Mouse (Mus musculus) hindbrain, embryonic 11.5 days (tissue): ENCODE data around the gene Ranbp3. TPM values are rescaled to one million over a fixed set of nuclear protein-coding genes. Genes with fewer than 3 reads are reported as not detected.

ENCODE experiments used
- ATAC-seq: fragments of 200-750 bp; cut with Nextera tagmentation; 2 replicates; pipeline ENCODE4 v1.8.0; 2017; ENCODE audit warnings: mild to moderate bottlenecking, moderate TSS enrichment, moderate library complexity; ENCODE audit not compliant: low FRiP score
- DNase-seq: peaks from one replicate; pipeline ENCODE4 v3.0.0-alpha.2; 2015; ENCODE audit warnings: low spot score
- H3K27ac ChIP-seq: fragments of 300-500 bp; sonication (generic); 2 replicates; pipeline ENCODE4 v1.5.1; 2014; ENCODE audit warnings: mild to moderate bottlenecking, low read depth, low read length
- H3K27me3 ChIP-seq: fragments of 300-500 bp; sonication (generic); 2 replicates; pipeline ENCODE4 v1.6.1; 2014; ENCODE audit warnings: mild to moderate bottlenecking, low read length, moderate library complexity, mixed read lengths; ENCODE audit not compliant: control insufficient read depth, insufficient read depth
- H3K36me3 ChIP-seq: fragments of 300-500 bp; sonication (generic); 2 replicates; pipeline ENCODE4 v1.6.1; 2014; ENCODE audit warnings: mild to moderate bottlenecking, low read length, moderate library complexity, mixed read lengths; ENCODE audit not compliant: control insufficient read depth, insufficient read depth
- H3K4me1 ChIP-seq: fragments of 300-500 bp; sonication (generic); replicated peaks from 2 replicates; pipeline ENCODE4 v1.6.1; 2014; ENCODE audit warnings: low read length, mixed read lengths; ENCODE audit not compliant: control insufficient read depth, insufficient read depth
- H3K4me2 ChIP-seq: fragments of 300-500 bp; sonication (generic); replicated peaks from 2 replicates; pipeline ENCODE4 v1.6.1; 2014; ENCODE audit warnings: mild to moderate bottlenecking, low read depth, low read length
- H3K4me3 ChIP-seq: fragments of 300-500 bp; sonication (generic); 2 replicates; pipeline ENCODE4 v1.5.1; 2014; ENCODE audit warnings: low read depth, low read length
- H3K9ac ChIP-seq: fragments of 300-500 bp; sonication (generic); 2 replicates; pipeline ENCODE4 v1.6.1; 2014; ENCODE audit warnings: low read depth, low read length
- H3K9me3 ChIP-seq: fragments of 300-500 bp; sonication (generic); 2 replicates; pipeline ENCODE4 v1.6.1; 2016; ENCODE audit warnings: low read length; ENCODE audit not compliant: control insufficient read depth
- WGBS: fragments of 180-500 bp; shearing (Covaris S2); extraction: QIAGEN DNeasy Blood & Tissue Kit; methylation state at CpG from one replicate; pipeline ENCODE4 v1.1.7; 2014; 5-methylcytosine and 5-hydroxymethylcytosine counted together
- polyA plus RNA-seq: library from polyadenylated mRNA; unstranded; fragments of >200 nt; fragmentation: Nextera tagmentation; extraction: Ambion mirVana; gene quantifications from 2 replicates; pipeline ENCODE4 v1.2.1, GENCODE M21; 2014

The Ranbp3 gene
- polyA plus RNA-seq, 1 experiment from 2014 or later = 94.2 TPM

- WGBS = 94% methylated on average over 2 of the region's 2 CpGs
- H3K4me2 ChIP-seq = no peak overlapping the region
- ATAC-seq (no peak), DNase-seq (no peak)
- H3K9me3 ChIP-seq = no peaks in the 10 kb centered on the region
- no peak overlapping the region for H3K27ac ChIP-seq
- H3K9ac ChIP-seq = no peak overlapping the region
- H3K4me3 ChIP-seq = no peak overlapping the region
- H3K4me1 ChIP-seq = no peaks in the 10 kb centered on the region
- H3K36me3 ChIP-seq = 0 out of 2 replicates have a peak, but pooled peaks cover 8% of the 10 kb centered on the region
- no peaks in the 10 kb centered on the region for H3K27me3 ChIP-seq
Measured at GRCm38 (mm10) chr17:56684649-56685048, 11.6 kb downstream of the Ranbp3 start.

GRCm38 (mm10) chr17:56686801-56687200 lies 13.7 kb downstream of the Ranbp3 start:
- no peak overlapping the region for H3K4me3 ChIP-seq
- 0 out of 2 replicates have a peak, but pooled peaks cover 8% of the 10 kb centered on the region for H3K36me3 ChIP-seq
- no peak overlapping the region for H3K27ac ChIP-seq
- no peak overlapping the region for H3K4me2 ChIP-seq
- 92% methylated on average over 4 of the region's 4 CpGs for WGBS
- H3K9me3 ChIP-seq = no peaks in the 10 kb centered on the region
- no peak for ATAC-seq
- H3K4me1 ChIP-seq = no peaks in the 10 kb centered on the region
- DNase-seq = no peak
- no peak overlapping the region for H3K9ac ChIP-seq
- H3K27me3 ChIP-seq = no peaks in the 10 kb centered on the region

GRCm38 (mm10) chr17:56688045-56688444 lies 15.0 kb downstream of the Ranbp3 start:
- no peaks in the 10 kb centered on the region for H3K27me3 ChIP-seq
- H3K9ac ChIP-seq = no peak overlapping the region
- peaks cover 15% of the 10 kb centered on the region; the same call in 1 of the 2 replicates for H3K36me3 ChIP-seq
- H3K9me3 ChIP-seq = no peaks in the 10 kb centered on the region
- H3K27ac ChIP-seq = no peak overlapping the region
- DNase-seq = no peak
- no peak overlapping the region for H3K4me3 ChIP-seq
- H3K4me1 ChIP-seq = no peaks in the 10 kb centered on the region
- ATAC-seq = no peak
- H3K4me2 ChIP-seq = no peak overlapping the region

GRCm38 (mm10) chr17:56688689-56689088 lies 15.6 kb downstream of the Ranbp3 start:
- Histone ChIP-seq H3K9me3 (no peaks in the 10 kb centered on the region), H3K27me3 (no peaks in the 10 kb centered on the region), H3K9ac (no peak overlapping the region), H3K4me3 (no peak overlapping the region), H3K4me1 (no peaks in the 10 kb centered on the region), H3K36me3 (peaks cover 16% of the 10 kb centered on the region; the same call in 1 of the 2 replicates), H3K27ac (no peak overlapping the region), H3K4me2 (no peak overlapping the region)
- ATAC-seq = no peak
- DNase-seq = no peak
- 85% methylated on average over 2 of the region's 2 CpGs for WGBS

- no peaks in the 10 kb centered on the region for H3K4me1 ChIP-seq
- no peaks in the 10 kb centered on the region for H3K9me3 ChIP-seq
- H3K4me3 ChIP-seq = no peak overlapping the region
- no peak overlapping the region for H3K4me2 ChIP-seq
- 73% methylated on average over 1 of the region's 1 CpGs for WGBS
- no peaks in the 10 kb centered on the region for H3K27me3 ChIP-seq
- peaks cover 25% of the 10 kb centered on the region for H3K36me3 ChIP-seq
- no peak overlapping the region for H3K27ac ChIP-seq
- H3K9ac ChIP-seq = no peak overlapping the region
- DNase-seq (no peak), ATAC-seq (no peak)
Measured at GRCm38 (mm10) chr17:56693395-56693794, 20.3 kb downstream of the Ranbp3 start.

- Histone ChIP-seq H3K9me3 (no peaks in the 10 kb centered on the region), H3K4me3 (no peak overlapping the region), H3K27ac (no peak overlapping the region), H3K4me1 (no peaks in the 10 kb centered on the region), H3K27me3 (no peaks in the 10 kb centered on the region), H3K9ac (no peak overlapping the region), H3K4me2 (no peak overlapping the region), H3K36me3 (peaks cover 28% of the 10 kb centered on the region)
- DNase-seq = no peak
- WGBS = 81% methylated on average over 6 of the region's 6 CpGs
- ATAC-seq = no peak
Measured at GRCm38 (mm10) chr17:56693851-56694310, 20.8 kb downstream of the Ranbp3 start.

GRCm38 (mm10) chr17:56700451-56700850 lies 27.4 kb downstream of the Ranbp3 start:
- H3K9ac ChIP-seq = no peak overlapping the region
- ATAC-seq (no peak), DNase-seq (no peak)
- H3K4me2 ChIP-seq = no peak overlapping the region
- no peaks in the 10 kb centered on the region for H3K9me3 ChIP-seq
- 83% methylated on average over 2 of the region's 2 CpGs for WGBS
- no peaks in the 10 kb centered on the region for H3K4me1 ChIP-seq
- no peak overlapping the region for H3K27ac ChIP-seq
- H3K27me3 ChIP-seq = no peaks in the 10 kb centered on the region
- no peak overlapping the region for H3K4me3 ChIP-seq
- H3K36me3 ChIP-seq = peaks cover 30% of the 10 kb centered on the region

GRCm38 (mm10) chr17:56703038-56703437 lies 29.9 kb downstream of the Ranbp3 start:
- Histone ChIP-seq H3K9me3 (no peaks in the 10 kb centered on the region), H3K9ac (no peak overlapping the region), H3K4me1 (no peaks in the 10 kb centered on the region), H3K36me3 (peaks cover 37% of the 10 kb centered on the region), H3K27me3 (no peaks in the 10 kb centered on the region), H3K4me3 (no peak overlapping the region), H3K4me2 (no peak overlapping the region), H3K27ac (no peak overlapping the region)
- DNase-seq = no peak
- ATAC-seq = no peak
- WGBS = 86% methylated on average over 4 of the region's 4 CpGs

GRCm38 (mm10) chr17:56706515-56706914 lies 33.4 kb downstream of the Ranbp3 start:
- Histone ChIP-seq H3K4me3 (no peak overlapping the region), H3K36me3 (peaks cover 50% of the 10 kb centered on the region), H3K9me3 (no peaks in the 10 kb centered on the region)

More at GRCm38 (mm10) chr17:56706515-56706914, 33.4 kb downstream of the Ranbp3 start:
- H3K27ac ChIP-seq = no peak overlapping the region
- no peak overlapping the region for H3K9ac ChIP-seq
- no peaks in the 10 kb centered on the region for H3K27me3 ChIP-seq
- H3K4me2 ChIP-seq = no peak overlapping the region
- DNase-seq (no peak), ATAC-seq (no peak)
- H3K4me1 ChIP-seq = no peaks in the 10 kb centered on the region
- 93% methylated on average over 1 of the region's 1 CpGs for WGBS
